Mouse (Mus musculus): ENCODE data around the gene Usp53.

Gene Usp53

DNA sequence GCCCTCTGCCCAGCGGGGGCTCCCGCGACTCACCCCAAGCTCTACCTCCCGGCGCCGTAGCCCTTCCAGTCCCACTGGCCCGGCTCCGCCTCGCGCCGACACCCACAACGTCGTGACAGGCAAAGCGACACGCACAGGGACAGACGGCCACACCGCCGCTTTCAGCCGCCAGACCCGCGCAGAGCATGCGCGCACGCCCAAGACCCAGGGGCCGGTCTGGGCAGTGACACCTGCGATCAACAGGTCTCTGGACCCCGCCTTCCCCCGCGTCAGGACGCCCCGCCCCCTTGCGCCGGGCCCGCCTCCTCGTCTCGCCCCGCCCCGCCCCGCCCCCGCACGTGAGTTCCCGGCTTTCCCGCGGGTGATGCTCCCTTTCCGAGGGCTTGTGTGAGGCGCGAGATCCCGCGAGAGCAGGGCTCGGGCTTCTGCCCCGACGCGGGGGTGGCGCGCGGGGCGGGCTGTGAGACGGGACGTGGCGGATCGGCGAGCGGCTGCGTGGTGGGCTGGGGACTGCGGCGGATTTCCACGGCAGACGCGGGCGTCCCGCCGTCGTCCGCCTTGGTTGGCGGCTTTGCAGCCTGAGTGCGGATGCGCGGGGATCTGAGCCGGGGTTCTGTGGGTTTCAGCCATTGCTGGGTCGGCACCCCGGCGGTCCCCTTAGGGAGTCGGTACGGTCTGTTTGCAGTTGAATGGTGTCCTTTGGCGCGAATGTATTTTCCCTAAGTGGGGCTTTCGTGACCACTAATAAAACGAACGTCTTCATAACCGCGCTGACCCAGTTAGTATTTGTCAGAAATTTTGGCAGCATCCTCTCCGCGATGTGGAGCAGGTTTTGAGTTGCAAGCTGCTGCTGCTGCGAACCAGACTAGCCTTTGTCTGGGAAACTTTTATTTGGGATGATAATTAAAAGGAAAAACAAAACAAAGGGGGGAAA lies at the start of gene Usp53:
TSS of gene Usp53 (minus strand) at position 262 of the 934 bp plus-strand sequence.
- DNase-seq = peak; percentile 94

GRCm38 (mm10) chr3:123033804-123034203 lies 49.5 kb upstream of the Usp53 start:
- no peak for DNase-seq

DNA sequence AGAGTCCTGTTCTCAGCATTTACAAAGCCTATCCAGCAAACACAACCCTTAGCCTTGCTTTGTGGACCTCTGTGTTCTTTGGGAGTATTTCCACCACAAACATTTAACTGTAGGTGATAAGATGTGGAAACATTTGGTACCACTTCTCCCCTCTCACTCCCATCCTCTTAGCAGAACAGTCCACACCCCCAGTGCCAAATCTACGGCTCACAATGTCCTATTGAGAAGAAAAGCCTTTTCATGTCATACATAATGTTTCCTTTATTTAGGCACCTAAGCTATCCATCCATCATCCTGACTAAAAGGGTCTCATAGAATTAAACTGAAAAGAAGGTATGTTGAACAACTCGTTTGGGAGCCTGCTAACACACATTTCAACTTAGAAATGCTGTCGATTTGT lies 41.3 kb upstream of the Usp53 start:
- DNase-seq = no peak

- DNase-seq = no peak
Observed at GRCm38 (mm10) chr3:123024496-123025234, 40.4 kb upstream of the Usp53 start.

DNA sequence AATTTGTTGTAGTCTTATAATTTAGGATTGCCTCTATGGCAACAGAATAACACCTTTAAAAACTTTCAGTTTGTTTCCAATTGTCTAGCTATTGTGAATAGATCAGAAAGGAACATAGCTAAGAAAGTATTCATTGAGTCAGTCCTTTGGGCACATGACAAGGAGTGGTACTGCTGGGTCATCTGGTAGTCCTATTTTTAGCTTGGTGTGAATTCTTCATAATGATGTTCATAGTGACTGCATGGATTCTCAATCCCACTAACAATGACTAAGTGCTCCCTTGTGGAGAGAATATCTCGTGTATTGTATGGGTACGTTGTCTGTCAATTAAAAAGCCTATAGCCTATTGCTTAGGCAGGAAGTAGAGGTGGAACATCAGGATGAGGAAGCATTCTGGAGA lies 34.5 kb upstream of the Usp53 start:
- no peak for DNase-seq

- DNase-seq = no peak
Observed at GRCm38 (mm10) chr3:123013476-123013875, 29.2 kb upstream of the Usp53 start.

- DNase-seq = no peak
Observed at GRCm38 (mm10) chr3:123009417-123009816, 25.1 kb upstream of the Usp53 start.

DNA sequence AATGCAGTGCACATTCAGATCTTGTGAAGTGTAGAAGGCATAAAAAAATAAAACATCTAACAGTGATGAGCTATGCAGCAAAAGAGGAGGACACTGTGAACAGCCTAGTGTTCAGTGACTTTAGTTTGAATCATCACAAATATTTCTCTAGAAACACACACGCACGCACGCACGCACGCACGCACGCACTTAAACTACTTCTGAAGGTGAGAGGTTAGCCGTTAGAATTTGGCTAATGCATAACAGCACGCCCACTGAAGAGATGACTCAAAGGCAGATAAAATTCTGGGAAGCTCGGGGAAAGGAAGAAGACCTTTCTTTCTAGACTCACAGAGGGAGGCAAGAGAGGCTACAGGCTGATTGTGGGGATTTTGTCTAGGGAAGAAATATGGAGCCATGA lies 23.1 kb upstream of the Usp53 start:
- DNase-seq = no peak

GRCm38 (mm10) chr3:123001053-123001452 lies 16.7 kb upstream of the Usp53 start:
- peak; percentile 18 for DNase-seq

- no peak for DNase-seq
Observed at GRCm38 (mm10) chr3:122998511-122998910, 14.2 kb upstream of the Usp53 start.

- DNase-seq = no peak
Observed at GRCm38 (mm10) chr3:122996968-122997367, 12.7 kb upstream of the Usp53 start.

DNA sequence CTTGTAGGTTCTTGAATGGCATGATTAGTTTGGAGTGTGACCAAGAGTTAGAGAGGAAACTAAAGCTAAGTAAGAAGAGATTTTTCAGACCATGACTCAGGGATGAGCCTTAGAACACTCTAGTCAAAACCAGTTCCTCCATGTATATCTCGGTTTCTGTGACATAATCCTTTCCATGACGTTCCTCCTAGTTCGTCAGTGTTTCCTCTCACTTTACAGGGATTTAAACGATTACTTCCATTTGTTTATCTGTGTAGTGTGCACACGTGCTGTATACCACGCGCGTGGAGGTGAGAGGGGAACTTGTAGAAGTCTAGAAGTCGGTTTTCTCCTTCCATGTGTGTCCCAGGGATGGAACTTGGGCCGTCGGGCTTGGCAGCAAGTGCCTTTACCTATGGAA lies 2.6 kb upstream of the Usp53 start:
- DNase-seq = no peak

DNA sequence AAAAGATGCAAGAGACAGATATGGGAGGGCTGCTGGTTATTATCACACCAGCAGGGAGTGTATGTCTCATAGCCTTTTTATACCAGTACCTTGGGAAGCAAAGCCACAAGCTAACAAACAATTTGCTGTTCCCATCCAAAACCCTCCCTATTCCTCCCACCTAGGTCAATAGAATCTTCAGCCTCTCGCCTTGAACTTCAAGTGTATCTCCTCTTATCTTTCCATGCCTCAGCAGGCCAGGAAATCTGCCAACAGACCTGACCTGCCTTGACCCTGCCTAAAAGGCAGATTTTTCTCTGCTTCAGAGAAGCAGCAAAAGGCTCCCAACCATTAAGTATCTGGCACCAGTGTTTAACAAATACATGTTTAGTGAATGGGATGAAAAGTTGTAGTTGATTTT lies 2.1 kb upstream of the Usp53 start:
- peak; percentile 10 for DNase-seq

- no peak for DNase-seq
Observed at GRCm38 (mm10) chr3:122985183-122985944, 1.1 kb upstream of the Usp53 start.

DNA sequence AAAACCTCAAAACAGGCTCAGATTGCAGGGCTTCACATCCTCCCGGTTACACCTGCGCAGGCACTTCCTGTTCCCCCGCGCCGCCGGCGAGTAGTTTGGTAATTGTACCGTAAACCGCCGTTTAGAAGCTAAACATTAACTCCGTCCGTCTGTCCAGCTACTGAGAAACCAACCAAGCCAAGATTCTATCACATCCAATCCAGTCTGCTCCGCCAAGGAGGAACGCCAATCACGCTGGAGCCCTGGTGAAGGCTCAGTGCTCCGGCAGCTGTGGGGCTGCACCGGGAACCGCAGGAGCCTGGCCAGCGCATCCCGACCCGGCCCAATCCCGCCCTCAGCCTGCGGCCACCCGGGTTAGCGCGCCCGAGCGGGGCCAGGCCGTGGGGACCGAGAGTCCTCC lies 461 bp downstream of the Usp53 start:
- peak; percentile 70 for DNase-seq

- DNase-seq = no peak
Observed at GRCm38 (mm10) chr3:122975964-122976363, 8.3 kb downstream of the Usp53 start.

GRCm38 (mm10) chr3:122975363-122975762 lies 8.9 kb downstream of the Usp53 start:
- DNase-seq = no peak

- no peak for DNase-seq
Observed at GRCm38 (mm10) chr3:122974833-122975232, 9.5 kb downstream of the Usp53 start.

DNA sequence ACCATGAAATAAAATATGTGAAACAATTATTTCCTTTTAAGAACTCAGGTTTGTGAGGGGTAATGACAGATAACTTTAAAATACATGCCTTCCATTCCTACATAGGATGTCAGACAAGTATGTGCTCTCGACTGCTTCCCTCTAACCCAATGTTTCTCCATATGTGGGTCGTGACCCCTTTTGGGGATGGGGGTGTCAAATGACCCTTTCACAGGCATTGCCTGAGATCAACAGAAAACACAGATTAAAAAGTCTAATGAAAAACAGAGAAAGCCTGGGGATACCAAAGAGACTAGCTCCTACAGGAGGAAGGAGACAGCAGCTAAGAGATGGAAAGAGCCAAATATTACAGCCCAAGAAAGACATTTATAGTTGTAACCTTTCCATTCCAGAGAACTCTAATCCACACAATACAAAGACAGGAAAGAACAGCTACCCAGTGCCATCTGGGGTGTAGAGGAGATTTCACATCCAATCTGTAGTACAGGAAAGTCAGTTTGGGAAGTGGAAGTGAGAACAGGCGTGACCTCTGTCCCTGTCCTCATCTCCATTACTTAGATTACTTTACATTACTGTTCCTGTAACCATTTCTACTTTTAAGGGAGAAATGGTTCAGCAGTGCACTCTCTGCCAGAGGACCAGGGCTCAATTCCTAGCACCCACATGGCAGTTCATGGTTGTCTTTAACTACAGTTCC lies 12.0 kb downstream of the Usp53 start:
- DNase-seq = no peak

DNA sequence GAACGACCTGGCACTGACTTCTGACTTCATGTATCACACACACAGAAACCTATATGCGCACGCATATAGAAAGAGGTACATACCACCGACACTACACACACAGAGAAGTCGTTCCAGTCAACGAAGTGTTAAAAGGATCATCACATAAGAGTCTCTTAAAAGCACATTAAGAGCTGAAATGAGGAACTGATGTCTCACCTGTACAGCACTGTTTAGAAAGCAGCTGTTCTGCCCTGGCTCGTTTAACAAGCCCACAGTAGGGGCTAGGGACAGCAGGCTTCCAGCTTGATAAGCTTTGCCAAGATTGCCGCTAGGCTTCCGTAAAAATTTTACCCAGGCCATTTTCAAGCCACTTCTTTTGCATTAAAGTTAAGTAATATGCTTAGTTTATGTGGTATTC lies 15.9 kb downstream of the Usp53 start:
- DNase-seq = no peak

- no peak for DNase-seq
Observed at GRCm38 (mm10) chr3:122964301-122964700, 20.0 kb downstream of the Usp53 start.

DNA sequence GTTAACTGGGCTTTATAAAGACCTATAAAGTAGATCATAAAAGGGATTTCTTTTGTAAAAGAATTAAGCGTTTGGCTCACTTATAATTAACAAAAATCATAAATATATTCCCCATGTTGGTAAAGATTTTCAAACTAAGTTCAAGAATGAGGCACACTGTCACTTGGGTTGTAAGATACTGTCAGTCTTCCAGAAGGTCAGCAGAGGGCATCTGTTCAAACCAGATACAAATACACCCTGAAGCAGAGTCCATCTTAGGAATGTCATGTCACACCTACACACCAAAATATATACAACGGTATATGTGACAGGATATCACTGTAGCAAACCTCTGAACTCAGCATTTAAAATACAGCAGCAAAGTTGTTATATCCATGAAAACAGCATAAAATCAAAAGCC lies 34.2 kb downstream of the Usp53 start:
- DNase-seq = no peak
